Mouse (Mus musculus): Measurements from ENCODE around the gene Lrrc10b. TPM values are rescaled to one million over a fixed set of nuclear protein-coding genes. Genes with fewer than 3 reads are reported as not detected.

Gene Lrrc10b
- 12.5 and 14.3 TPM in 2 replicates for polyA plus RNA-seq (2015; fragmentation: Nextera tagmentation; extraction: Ambion mirVana)

DNA sequence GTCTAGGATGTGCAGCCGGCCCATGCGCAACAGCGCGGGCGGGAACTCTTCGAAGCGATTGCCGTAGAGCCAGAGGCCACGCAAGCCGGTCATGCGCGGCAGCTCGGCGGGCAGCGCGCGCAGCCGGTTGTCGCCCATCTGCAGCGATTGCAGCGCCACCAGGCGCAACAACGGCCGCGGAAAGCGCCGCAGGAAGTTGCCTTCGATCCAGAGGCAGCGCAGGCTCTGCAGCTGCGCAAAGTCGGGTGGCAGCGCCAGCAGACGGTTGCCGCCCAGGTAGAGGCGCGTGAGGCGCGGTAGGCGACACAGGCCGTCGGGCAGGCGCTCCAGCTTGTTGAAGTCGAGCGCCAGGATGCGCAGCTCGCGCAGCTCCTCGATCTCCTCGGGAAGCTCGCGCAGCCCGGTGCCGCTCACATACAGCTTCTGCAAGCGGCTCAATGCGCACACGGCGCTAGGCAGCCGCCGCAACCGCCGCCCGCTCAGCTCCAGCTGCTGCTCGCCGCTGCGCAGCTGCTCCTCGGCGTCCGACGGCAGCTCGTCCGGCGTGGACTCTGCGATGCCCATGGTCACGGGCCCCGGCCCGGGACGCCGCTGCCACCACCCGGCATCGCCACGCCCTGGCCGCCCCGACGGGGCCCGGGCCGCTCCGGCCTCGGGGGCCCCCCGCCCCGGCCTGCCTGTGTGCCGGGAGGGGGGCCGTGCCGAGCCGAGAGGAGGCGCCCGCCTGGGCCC is at the start of gene Lrrc10b:
Lrrc10b (minus strand) TSS at position 722 of the 732 bp plus-strand sequence.
- TF ChIP-seq CTCF (IDR thresholded peaks at IDR 0.05; ENCODE audit: low read depth): peak; percentile 77
- Histone ChIP-seq H3K4me2 (replicated peaks; ENCODE audit: low read depth) (peak within 1 kb of the TSS; percentile 90), H3K4me3 (ENCODE audit: low read depth, low read length) (peak within 1 kb of the TSS; percentile 55), H3K9me3 (ENCODE audit: control insufficient read depth) (no peaks in the 10 kb centered on the region), H3K27ac (ENCODE audit: low read depth, low read length) (peak within 1 kb of the TSS; percentile 88), H3K36me3 (ENCODE audit: control insufficient read depth, insufficient read depth) (no peaks in the 10 kb centered on the region), H3K9ac (ENCODE audit: low read depth, low read length) (peak within 1 kb of the TSS; percentile 62), H3K4me1 (replicated peaks; ENCODE audit: control insufficient read depth, insufficient read depth, low read length) (peaks cover 10% of the 10 kb centered on the region; the same call in 1 of the 2 replicates), H3K27me3 (replicated peaks; ENCODE audit: control insufficient read depth, insufficient read depth, low read length) (peaks cover 44% of the 10 kb centered on the region)
- peak; percentile 72 for ATAC-seq
- under 1% methylated on average over 82 of the region's 96 CpGs for WGBS

DNA sequence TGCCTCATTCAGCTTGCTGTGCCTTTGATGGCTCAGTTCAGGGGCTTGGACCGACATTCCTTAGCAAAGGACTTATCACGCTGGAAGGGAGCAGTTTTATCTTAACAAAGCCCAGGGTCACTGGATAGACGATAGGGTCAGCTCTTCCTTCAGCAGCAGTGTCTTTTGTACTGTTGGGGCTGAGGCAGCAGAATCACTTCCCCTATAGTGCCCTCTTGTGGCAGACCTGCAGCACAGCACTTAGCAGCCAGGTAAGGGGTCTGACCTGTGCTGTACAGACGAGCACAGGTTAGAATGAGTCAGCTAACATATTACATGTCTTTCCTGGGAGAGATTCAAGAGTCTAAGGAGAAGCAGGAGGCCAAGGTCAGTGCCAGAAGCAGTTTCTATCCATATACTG is 45.3 kb upstream of the Lrrc10b start:
- Histone ChIP-seq H3K9ac (ENCODE audit: low read depth, low read length) (no peak overlapping the region), H3K4me3 (ENCODE audit: low read depth, low read length) (no peak overlapping the region), H3K4me2 (replicated peaks; ENCODE audit: low read depth) (no peak overlapping the region), H3K9me3 (ENCODE audit: control insufficient read depth) (no peaks in the 10 kb centered on the region), H3K4me1 (replicated peaks; ENCODE audit: control insufficient read depth, insufficient read depth, low read length) (no peaks in the 10 kb centered on the region), H3K27me3 (replicated peaks; ENCODE audit: control insufficient read depth, insufficient read depth, low read length) (no peaks in the 10 kb centered on the region), H3K36me3 (ENCODE audit: control insufficient read depth, insufficient read depth) (peaks cover 71% of the 10 kb centered on the region), H3K27ac (ENCODE audit: low read depth, low read length) (no peak overlapping the region)
- TF ChIP-seq CTCF (IDR thresholded peaks at IDR 0.05; ENCODE audit: low read depth): peak; percentile 93
- 4% methylated on average over 4 of the region's 4 CpGs for WGBS
- 0 out of 2 replicates have a peak, but pooled peaks have one; percentile 22 for ATAC-seq

DNA sequence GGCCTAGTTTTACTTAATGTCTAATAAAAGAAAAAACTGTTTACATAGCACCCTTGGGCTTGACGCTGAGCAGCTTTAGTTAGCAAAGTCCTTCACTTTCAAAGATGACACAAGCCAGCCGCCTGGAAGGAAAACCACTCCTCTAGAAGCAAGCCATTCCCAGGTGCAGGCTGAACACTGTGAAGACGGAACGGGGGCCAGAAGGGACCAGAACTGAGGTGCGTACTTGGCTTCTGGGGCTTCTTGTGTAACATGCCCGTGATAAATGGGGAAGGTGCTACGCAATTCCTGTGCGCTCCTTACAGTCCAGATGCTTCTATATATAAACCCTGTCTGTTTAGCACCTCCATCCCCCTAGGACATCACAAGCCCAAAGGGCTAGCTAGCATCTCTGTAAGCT is 43.3 kb upstream of the Lrrc10b start:
- H3K9me3 ChIP-seq (ENCODE audit: control insufficient read depth): no peaks in the 10 kb centered on the region
- H3K27ac ChIP-seq (ENCODE audit: low read depth, low read length): no peak overlapping the region
- no peak overlapping the region for H3K9ac ChIP-seq (ENCODE audit: low read depth, low read length)
- TF ChIP-seq CTCF (IDR thresholded peaks at IDR 0.05; ENCODE audit: low read depth): no peak
- H3K4me2 ChIP-seq (replicated peaks; ENCODE audit: low read depth): no peak overlapping the region
- H3K4me1 ChIP-seq (replicated peaks; ENCODE audit: control insufficient read depth, insufficient read depth, low read length): no peaks in the 10 kb centered on the region
- no peaks in the 10 kb centered on the region for H3K27me3 ChIP-seq (replicated peaks; ENCODE audit: control insufficient read depth, insufficient read depth, low read length)
- no peak overlapping the region for H3K4me3 ChIP-seq (ENCODE audit: low read depth, low read length)
- 72% methylated on average over 8 of the region's 8 CpGs for WGBS
- ATAC-seq: no peak
- peaks cover 62% of the 10 kb centered on the region for H3K36me3 ChIP-seq (ENCODE audit: control insufficient read depth, insufficient read depth)

DNA sequence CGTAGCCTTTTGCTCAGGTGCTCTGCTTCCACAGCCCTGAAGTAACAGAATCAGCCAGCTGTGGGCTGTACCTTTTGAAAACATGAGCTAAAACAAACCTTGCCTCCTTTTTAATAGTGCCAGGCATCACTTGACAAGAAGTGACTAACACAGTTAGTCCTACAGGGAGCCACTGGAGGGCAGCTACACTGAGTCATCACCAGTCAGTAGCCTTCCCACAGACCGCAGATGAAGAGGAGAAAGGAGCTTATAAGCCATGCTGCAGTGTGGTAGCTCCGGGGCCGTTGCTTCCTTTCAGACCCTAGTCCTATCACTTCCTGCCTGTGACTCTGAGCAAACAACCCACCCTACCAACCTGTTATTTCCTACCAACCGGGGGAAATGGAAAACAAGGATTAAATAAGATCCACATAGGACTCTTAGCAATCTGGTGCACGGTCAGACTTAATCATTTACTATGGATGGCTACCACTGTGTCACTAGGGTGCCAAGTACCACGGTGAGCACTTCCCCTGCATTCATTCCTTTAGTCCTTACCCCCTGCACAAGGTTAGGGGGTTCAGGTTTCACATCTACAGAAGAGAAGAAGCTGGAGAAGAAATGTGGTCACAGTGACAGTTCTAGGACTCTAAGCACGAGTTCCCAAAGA is 40.4 kb upstream of the Lrrc10b start:
- H3K36me3 ChIP-seq (ENCODE audit: control insufficient read depth, insufficient read depth): peaks cover 49% of the 10 kb centered on the region
- TF ChIP-seq CTCF (IDR thresholded peaks at IDR 0.05; ENCODE audit: low read depth): peak; percentile 21
- no peak overlapping the region; the same call in 1 of the 2 replicates for H3K27ac ChIP-seq (ENCODE audit: low read depth, low read length)
- 35% methylated on average over 8 of the region's 8 CpGs for WGBS
- H3K9me3 ChIP-seq (ENCODE audit: control insufficient read depth): no peaks in the 10 kb centered on the region
- no peaks in the 10 kb centered on the region for H3K4me1 ChIP-seq (replicated peaks; ENCODE audit: control insufficient read depth, insufficient read depth, low read length)
- no peak overlapping the region for H3K4me2 ChIP-seq (replicated peaks; ENCODE audit: low read depth)
- no peak overlapping the region for H3K4me3 ChIP-seq (ENCODE audit: low read depth, low read length)
- no peaks in the 10 kb centered on the region for H3K27me3 ChIP-seq (replicated peaks; ENCODE audit: control insufficient read depth, insufficient read depth, low read length)
- H3K9ac ChIP-seq (ENCODE audit: low read depth, low read length): no peak overlapping the region
- no peak for ATAC-seq

DNA sequence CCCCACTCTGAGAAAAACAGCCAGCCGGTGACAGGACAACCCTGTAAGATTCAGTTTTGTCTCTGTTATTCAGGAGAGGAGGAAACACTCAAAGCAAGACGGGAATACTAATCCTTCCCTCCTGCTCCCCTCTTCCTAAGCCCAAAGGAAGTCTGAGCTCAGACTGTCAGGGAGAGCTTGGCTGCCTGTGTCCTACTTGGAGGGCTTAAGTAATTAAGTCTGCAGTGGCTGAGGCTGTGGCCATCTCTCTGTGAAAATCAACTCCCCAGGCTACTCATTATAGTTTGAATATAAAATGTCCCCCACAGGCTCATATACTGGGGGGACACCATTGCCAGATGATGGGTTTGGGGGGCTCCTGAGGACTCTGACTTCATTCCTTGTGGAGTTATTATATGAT is 39.7 kb upstream of the Lrrc10b start:
- H3K4me3 ChIP-seq (ENCODE audit: low read depth, low read length): no peak overlapping the region
- H3K27ac ChIP-seq (ENCODE audit: low read depth, low read length): no peak overlapping the region
- H3K27me3 ChIP-seq (replicated peaks; ENCODE audit: control insufficient read depth, insufficient read depth, low read length): no peaks in the 10 kb centered on the region
- no peak for TF ChIP-seq CTCF (IDR thresholded peaks at IDR 0.05; ENCODE audit: low read depth)
- H3K4me1 ChIP-seq (replicated peaks; ENCODE audit: control insufficient read depth, insufficient read depth, low read length): no peaks in the 10 kb centered on the region
- no peak overlapping the region for H3K4me2 ChIP-seq (replicated peaks; ENCODE audit: low read depth)
- no peak overlapping the region for H3K9ac ChIP-seq (ENCODE audit: low read depth, low read length)
- H3K36me3 ChIP-seq (ENCODE audit: control insufficient read depth, insufficient read depth): peaks cover 43% of the 10 kb centered on the region
- no peak for ATAC-seq
- no peaks in the 10 kb centered on the region for H3K9me3 ChIP-seq (ENCODE audit: control insufficient read depth)
- 88% methylated on average over 2 of the region's 2 CpGs for WGBS

DNA sequence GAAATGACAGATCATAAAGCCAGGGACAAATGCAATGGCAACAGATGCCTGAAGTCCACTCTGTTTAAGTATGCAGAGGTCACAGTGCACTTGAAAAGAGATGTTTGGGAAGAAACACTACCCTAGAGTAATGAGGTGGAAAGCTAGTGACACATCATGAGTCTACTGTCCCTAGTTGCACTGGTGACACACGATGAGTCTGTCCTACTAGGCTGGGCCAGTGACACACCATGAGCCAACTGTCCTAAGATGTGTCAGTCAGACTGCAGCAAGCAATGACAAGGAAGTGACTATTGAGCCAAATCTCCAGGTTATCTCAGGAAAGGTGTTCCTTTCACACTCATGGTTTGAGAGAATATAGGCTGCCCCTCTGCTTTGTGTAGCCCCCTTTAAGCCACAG is 38.4 kb upstream of the Lrrc10b start:
- peak; percentile 48; the same call in 1 of the 2 replicates for ATAC-seq
- TF ChIP-seq CTCF (IDR thresholded peaks at IDR 0.05; ENCODE audit: low read depth): no peak
- H3K36me3 ChIP-seq (ENCODE audit: control insufficient read depth, insufficient read depth): peaks cover 30% of the 10 kb centered on the region
- no peaks in the 10 kb centered on the region for H3K9me3 ChIP-seq (ENCODE audit: control insufficient read depth)
- H3K9ac ChIP-seq (ENCODE audit: low read depth, low read length): no peak overlapping the region
- H3K4me2 ChIP-seq (replicated peaks; ENCODE audit: low read depth): no peak overlapping the region
- no peak overlapping the region for H3K4me3 ChIP-seq (ENCODE audit: low read depth, low read length)
- no peaks in the 10 kb centered on the region for H3K27me3 ChIP-seq (replicated peaks; ENCODE audit: control insufficient read depth, insufficient read depth, low read length)
- no peak overlapping the region for H3K27ac ChIP-seq (ENCODE audit: low read depth, low read length)
- H3K4me1 ChIP-seq (replicated peaks; ENCODE audit: control insufficient read depth, insufficient read depth, low read length): no peaks in the 10 kb centered on the region
- WGBS: 89% methylated on average over 1 of the region's 1 CpGs
